Mouse (Mus musculus): ENCODE measurements at regions not wholly inside any gene's neighbourhood (a gene's known extent, or its start where the extent isn't known, plus 50 kb on each side); places are given as distances from the start of the nearest gene placed in this dataset.
A peak's percentile ranks its signal among the peaks of the same experiment; 100 is the strongest.

GRCm38 (mm10) chr9:47054595-47054994 is 56.1 kb downstream of the Gm4791 start:
- H3K4me1 ChIP-seq = no peaks in the 10 kb centered on the region
- H3K27ac ChIP-seq (replicated peaks) = no peak overlapping the region
- no peak for ATAC-seq (ENCODE audit: extremely low read depth, insufficient number of reproducible peaks, low FRiP score, low TSS enrichment)
- peaks cover 5% of the 10 kb centered on the region; the same call in 1 of the 2 replicates for H3K9me3 ChIP-seq
- no peak overlapping the region for H3K4me2 ChIP-seq
- WGBS = 64% methylated on average over 10 of the region's 10 CpGs
- H3K27me3 ChIP-seq (replicated peaks) = peaks cover 21% of the 10 kb centered on the region
- H3K4me3 ChIP-seq = no peak overlapping the region
- no peaks in the 10 kb centered on the region for H3K36me3 ChIP-seq
- H3K9ac ChIP-seq = no peak overlapping the region

GRCm38 (mm10) chr9:47055558-47055957 is 57.0 kb downstream of the Gm4791 start:
- no peak overlapping the region for H3K4me2 ChIP-seq
- H3K36me3 ChIP-seq = no peaks in the 10 kb centered on the region
- H3K27me3 ChIP-seq (replicated peaks) = peaks cover 21% of the 10 kb centered on the region
- H3K4me3 ChIP-seq = no peak overlapping the region
- H3K4me1 ChIP-seq = no peaks in the 10 kb centered on the region
- no peak overlapping the region for H3K27ac ChIP-seq (replicated peaks)
- no peaks in the 10 kb centered on the region for H3K9me3 ChIP-seq
- ATAC-seq (ENCODE audit: extremely low read depth, insufficient number of reproducible peaks, low FRiP score, low TSS enrichment) = no peak
- H3K9ac ChIP-seq = no peak overlapping the region
- 80% methylated on average over 6 of the region's 6 CpGs for WGBS

- Histone ChIP-seq H3K36me3 (no peaks in the 10 kb centered on the region), H3K4me2 (no peak overlapping the region), H3K4me3 (no peak overlapping the region), H3K9ac (no peak overlapping the region), H3K9me3 (no peaks in the 10 kb centered on the region), H3K4me1 (no peaks in the 10 kb centered on the region), H3K27me3 (replicated peaks) (peaks cover 28% of the 10 kb centered on the region), H3K27ac (replicated peaks) (no peak overlapping the region)
- ATAC-seq (ENCODE audit: extremely low read depth, insufficient number of reproducible peaks, low FRiP score, low TSS enrichment) = no peak
- 71% methylated on average over 7 of the region's 7 CpGs for WGBS
These were observed 60.9 kb downstream of the Gm4791 start for GRCm38 (mm10) chr9:47059339-47060005.

GRCm38 (mm10) chr9:47060757-47061156 is 62.2 kb downstream of the Gm4791 start:
- 69% methylated on average over 2 of the region's 2 CpGs for WGBS
- H3K4me2 ChIP-seq = no peak overlapping the region
- no peak overlapping the region for H3K27ac ChIP-seq (replicated peaks)
- H3K9ac ChIP-seq = no peak overlapping the region
- no peaks in the 10 kb centered on the region for H3K36me3 ChIP-seq
- H3K4me3 ChIP-seq = no peak overlapping the region
- no peaks in the 10 kb centered on the region for H3K4me1 ChIP-seq
- H3K9me3 ChIP-seq = no peaks in the 10 kb centered on the region
- peaks cover 25% of the 10 kb centered on the region for H3K27me3 ChIP-seq (replicated peaks)
- no peak for ATAC-seq (ENCODE audit: extremely low read depth, insufficient number of reproducible peaks, low FRiP score, low TSS enrichment)

GRCm38 (mm10) chr9:47062516-47062915 is 64.0 kb downstream of the Gm4791 start:
- H3K27me3 ChIP-seq (replicated peaks) = peaks cover 18% of the 10 kb centered on the region
- no peaks in the 10 kb centered on the region for H3K4me1 ChIP-seq
- no peak overlapping the region for H3K4me3 ChIP-seq
- H3K4me2 ChIP-seq = no peak overlapping the region
- no peaks in the 10 kb centered on the region for H3K36me3 ChIP-seq
- H3K9me3 ChIP-seq = no peaks in the 10 kb centered on the region
- no peak for ATAC-seq (ENCODE audit: extremely low read depth, insufficient number of reproducible peaks, low FRiP score, low TSS enrichment)
- no peak overlapping the region for H3K27ac ChIP-seq (replicated peaks)
- H3K9ac ChIP-seq = no peak overlapping the region
- WGBS = 68% methylated on average over 7 of the region's 7 CpGs

- no peak overlapping the region for H3K4me3 ChIP-seq
- H3K4me2 ChIP-seq = no peak overlapping the region
- no peak overlapping the region for H3K27ac ChIP-seq (replicated peaks)
- no peak overlapping the region for H3K9ac ChIP-seq
- H3K9me3 ChIP-seq = no peaks in the 10 kb centered on the region
- H3K4me1 ChIP-seq = no peaks in the 10 kb centered on the region
- ATAC-seq (ENCODE audit: extremely low read depth, insufficient number of reproducible peaks, low FRiP score, low TSS enrichment) = no peak
- H3K27me3 ChIP-seq (replicated peaks) = peaks cover 12% of the 10 kb centered on the region; the same call in 1 of the 2 replicates
- 70% methylated on average over 5 of the region's 5 CpGs for WGBS
- H3K36me3 ChIP-seq = no peaks in the 10 kb centered on the region
These were observed 65.2 kb downstream of the Gm4791 start for GRCm38 (mm10) chr9:47063751-47064150.

GRCm38 (mm10) chr9:47064463-47065032 is 66.0 kb downstream of the Gm4791 start:
- 71% methylated on average over 5 of the region's 5 CpGs for WGBS
- peaks cover 6% of the 10 kb centered on the region for H3K4me1 ChIP-seq
- no peak for ATAC-seq (ENCODE audit: extremely low read depth, insufficient number of reproducible peaks, low FRiP score, low TSS enrichment)
- H3K4me2 ChIP-seq = no peak overlapping the region
- no peaks in the 10 kb centered on the region for H3K9me3 ChIP-seq
- no peak overlapping the region for H3K9ac ChIP-seq
- no peak overlapping the region for H3K27ac ChIP-seq (replicated peaks)
- no peaks in the 10 kb centered on the region for H3K36me3 ChIP-seq
- H3K4me3 ChIP-seq = no peak overlapping the region
- peaks cover 12% of the 10 kb centered on the region; the same call in 1 of the 2 replicates for H3K27me3 ChIP-seq (replicated peaks)

GRCm38 (mm10) chr9:47069436-47069835 is 70.9 kb downstream of the Gm4791 start:
- Histone ChIP-seq H3K27ac (replicated peaks) (no peak overlapping the region), H3K36me3 (no peaks in the 10 kb centered on the region), H3K4me1 (peaks cover 12% of the 10 kb centered on the region), H3K27me3 (replicated peaks) (0 out of 2 replicates have a peak, but pooled peaks cover 7% of the 10 kb centered on the region), H3K4me3 (no peak overlapping the region), H3K9me3 (no peaks in the 10 kb centered on the region), H3K9ac (0 out of 2 replicates have a peak overlapping the region, but pooled peaks have one; percentile 29), H3K4me2 (no peak overlapping the region)
- ATAC-seq (ENCODE audit: extremely low read depth, insufficient number of reproducible peaks, low FRiP score, low TSS enrichment) = no peak
- 16% methylated on average over 5 of the region's 5 CpGs for WGBS

GRCm38 (mm10) chr9:47070958-47071357 is 72.4 kb downstream of the Gm4791 start:
- no peak for ATAC-seq (ENCODE audit: extremely low read depth, insufficient number of reproducible peaks, low FRiP score, low TSS enrichment)
- Histone ChIP-seq H3K9me3 (no peaks in the 10 kb centered on the region), H3K36me3 (no peaks in the 10 kb centered on the region), H3K27ac (replicated peaks) (no peak overlapping the region), H3K27me3 (replicated peaks) (peaks cover 14% of the 10 kb centered on the region), H3K4me1 (peaks cover 12% of the 10 kb centered on the region), H3K9ac (no peak overlapping the region), H3K4me3 (no peak overlapping the region), H3K4me2 (no peak overlapping the region)
- 81% methylated on average over 5 of the region's 5 CpGs for WGBS

GRCm38 (mm10) chr9:47076946-47077345 is 78.4 kb downstream of the Gm4791 start:
- WGBS = 31% methylated on average over 6 of the region's 6 CpGs
- no peak for ATAC-seq (ENCODE audit: extremely low read depth, insufficient number of reproducible peaks, low FRiP score, low TSS enrichment)
- Histone ChIP-seq H3K9me3 (no peaks in the 10 kb centered on the region), H3K9ac (no peak overlapping the region), H3K27ac (replicated peaks) (no peak overlapping the region), H3K4me3 (no peak overlapping the region), H3K4me1 (0 out of 2 replicates have a peak, but pooled peaks cover 6% of the 10 kb centered on the region), H3K27me3 (replicated peaks) (peaks cover 15% of the 10 kb centered on the region), H3K4me2 (no peak overlapping the region), H3K36me3 (no peaks in the 10 kb centered on the region)

- H3K9ac ChIP-seq = no peak overlapping the region
- H3K4me3 ChIP-seq = no peak overlapping the region
- peaks cover 15% of the 10 kb centered on the region for H3K27me3 ChIP-seq (replicated peaks)
- H3K4me1 ChIP-seq = 0 out of 2 replicates have a peak, but pooled peaks cover 6% of the 10 kb centered on the region
- no peaks in the 10 kb centered on the region for H3K36me3 ChIP-seq
- H3K9me3 ChIP-seq = no peaks in the 10 kb centered on the region
- ATAC-seq (ENCODE audit: extremely low read depth, insufficient number of reproducible peaks, low FRiP score, low TSS enrichment) = no peak
- H3K27ac ChIP-seq (replicated peaks) = no peak overlapping the region
- no peak overlapping the region for H3K4me2 ChIP-seq
- 34% methylated on average over 2 of the region's 2 CpGs for WGBS
These were observed 78.9 kb downstream of the Gm4791 start for GRCm38 (mm10) chr9:47077416-47077815.

- no peak overlapping the region for H3K9ac ChIP-seq
- WGBS = 84% methylated on average over 3 of the region's 3 CpGs
- no peak overlapping the region for H3K4me3 ChIP-seq
- no peaks in the 10 kb centered on the region for H3K9me3 ChIP-seq
- peaks cover 18% of the 10 kb centered on the region for H3K27me3 ChIP-seq (replicated peaks)
- H3K4me2 ChIP-seq = no peak overlapping the region
- ATAC-seq (ENCODE audit: extremely low read depth, insufficient number of reproducible peaks, low FRiP score, low TSS enrichment) = no peak
- no peaks in the 10 kb centered on the region for H3K36me3 ChIP-seq
- H3K4me1 ChIP-seq = 0 out of 2 replicates have a peak, but pooled peaks cover 6% of the 10 kb centered on the region
- H3K27ac ChIP-seq (replicated peaks) = no peak overlapping the region
These were observed 79.4 kb downstream of the Gm4791 start for GRCm38 (mm10) chr9:47077945-47078344.

All from heart, embryonic 13.5 days (tissue).